Mouse (Mus musculus): ENCODE measurements around the gene N4bp2l2. TPM values are rescaled to one million over a fixed set of nuclear protein-coding genes. Genes with fewer than 3 reads are reported as not detected.

Gene N4bp2l2
- total and polyA plus RNA-seq, 3 experiments, result 53.1 to 84.4 (median 80.0) TPM

DNA sequence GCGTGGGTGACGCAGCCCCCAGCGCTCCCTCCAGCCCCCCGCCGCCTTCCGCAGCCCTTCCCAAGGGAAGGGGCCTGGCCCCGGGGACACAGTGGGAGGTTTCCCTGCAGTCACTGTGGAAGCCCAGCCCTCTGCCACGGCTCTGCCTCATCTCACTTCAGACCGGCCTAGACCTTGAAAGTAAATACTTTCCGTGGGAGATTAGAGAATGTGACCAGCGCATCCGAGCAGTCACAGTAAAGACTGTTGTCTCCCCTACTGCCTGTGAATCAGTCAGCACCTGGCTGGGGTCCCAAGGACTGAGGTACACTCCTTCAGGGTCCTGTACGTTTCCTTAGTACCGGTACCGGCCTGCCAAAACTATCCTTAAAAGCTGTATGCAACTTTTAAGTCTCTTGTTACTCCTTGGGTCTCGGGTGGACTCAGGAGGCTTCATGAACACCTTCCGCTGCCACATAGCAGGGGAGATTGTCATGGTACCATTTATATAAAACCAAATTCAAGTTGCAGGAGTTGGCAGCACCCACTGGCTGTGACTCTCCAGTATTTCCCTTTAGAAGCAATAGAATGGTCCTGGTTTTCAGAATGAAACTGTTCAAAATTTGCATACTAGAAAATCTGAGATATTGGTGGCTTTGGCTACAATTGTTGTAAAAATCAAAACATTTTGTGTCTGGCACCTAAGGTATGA is 71.2 kb downstream of the N4bp2l2 start:
- peak overlapping the region; percentile 85 for H3K9ac ChIP-seq (ENCODE audit: insufficient read depth, low read depth)
- peaks cover 10 to 51% of the 10 kb centered on the region in 2 experiments for H3K4me1 ChIP-seq (ENCODE audit: control insufficient read depth in 1 of 2, insufficient read depth in 2 of 2)
- peak overlapping the region; percentile 81 to 95 (median 87) for H3K4me3 ChIP-seq (replicated peaks in 1 of 3; ENCODE audit: low read depth in 2 of 3, low read length in 2 of 3, poor library complexity in 1 of 3)
- no peak for DNase-seq (ENCODE audit: extremely low read depth)
- dilution Hi-C loops (cut with MboI; ENCODE audit: extremely low pct_ligation_motif_present, extremely low pct_unique_long_range_greater_than_20kb, low sequenced_read_pairs), result no loop called here
- peak overlapping the region; percentile 68 for H3K4me2 ChIP-seq (ENCODE audit: insufficient read depth, low read depth, poor library complexity, severe bottlenecking)
- H3K36me3 ChIP-seq (replicated peaks in 1 of 2; ENCODE audit: control insufficient read depth in 1 of 2, insufficient read depth in 1 of 2, low read length in 1 of 2), result peaks cover 0 to 17% of the 10 kb centered on the region in 2 experiments
- TF ChIP-seq CHD1 (IDR thresholded peaks at IDR 0.05; ENCODE audit: low read depth, low read length) (peak; percentile 54; the same call in 1 of the 2 replicates), MXI1 (IDR thresholded peaks at IDR 0.05; ENCODE audit: low read depth, low read length) (0 out of 2 replicates have a peak, but pooled peaks have one; percentile 1), SMC3 (IDR thresholded peaks at IDR 0.05; ENCODE audit: low read depth, low read length) (no peak), TBP (conservative IDR thresholded peaks at IDR 0.05; ENCODE audit: low read depth, low read length) (no peak), MEF2A (IDR thresholded peaks at IDR 0.05; ENCODE audit: borderline replicate concordance, low read depth, low read length) (peak; percentile 21; the same call in 1 of the 2 replicates), MAX (IDR thresholded peaks at IDR 0.05; ENCODE audit: low read length) (0 out of 2 replicates have a peak, but pooled peaks have one; percentile 4), PAX5 (IDR thresholded peaks at IDR 0.05; ENCODE audit: low read length) (no peak), SIN3A (IDR thresholded peaks at IDR 0.05; ENCODE audit: low read length) (peak; percentile 12; the same call in 1 of the 2 replicates), BHLHE40 (IDR thresholded peaks at IDR 0.05; ENCODE audit: low read depth, low read length) (no peak)
- H3K27ac ChIP-seq (ENCODE audit: insufficient read depth, low read depth), result peak overlapping the region; percentile 92
- peaks cover 15% of the 10 kb centered on the region for H3K79me2 ChIP-seq (replicated peaks; ENCODE audit: control insufficient read depth, extremely low read depth, insufficient read depth, poor library complexity, severe bottlenecking)
- H3K27me3 ChIP-seq (replicated peaks), result no peaks in the 10 kb centered on the region
- in situ Hi-C loops (cut with MboI; ENCODE audit: low pct_ligation_motif_present, low pct_unique_long_range_greater_than_20kb, low sequenced_read_pairs), result no loop called here
- peaks cover 3% of the 10 kb centered on the region for H3K9me3 ChIP-seq (replicated peaks; ENCODE audit: low read length)

- Histone ChIP-seq H3K4me2 (ENCODE audit: insufficient read depth, low read depth, poor library complexity, severe bottlenecking) (peak overlapping the region; percentile 68), H3K9ac (ENCODE audit: insufficient read depth, low read depth) (peak overlapping the region; percentile 85), H3K79me2 (replicated peaks; ENCODE audit: control insufficient read depth, extremely low read depth, insufficient read depth, poor library complexity, severe bottlenecking) (peaks cover 15% of the 10 kb centered on the region), H3K27me3 (replicated peaks) (no peaks in the 10 kb centered on the region), H3K4me1 (ENCODE audit: control insufficient read depth in 1 of 2, insufficient read depth in 2 of 2) (peaks cover 10 to 47% of the 10 kb centered on the region in 2 experiments), H3K4me3 (replicated peaks in 1 of 3; ENCODE audit: low read depth in 2 of 3, low read length in 2 of 3, poor library complexity in 1 of 3) (peak overlapping the region; percentile 81 to 95 (median 87)), H3K27ac (ENCODE audit: insufficient read depth, low read depth) (peak overlapping the region; percentile 92), H3K9me3 (replicated peaks; ENCODE audit: low read length) (peaks cover 3% of the 10 kb centered on the region), H3K36me3 (replicated peaks in 1 of 2; ENCODE audit: control insufficient read depth in 1 of 2, insufficient read depth in 1 of 2, low read length in 1 of 2) (peaks cover 0 to 20% of the 10 kb centered on the region in 2 experiments)
- in situ Hi-C loops (cut with MboI; ENCODE audit: low pct_ligation_motif_present, low pct_unique_long_range_greater_than_20kb, low sequenced_read_pairs) (no loop called here), dilution Hi-C loops (cut with MboI; ENCODE audit: extremely low pct_ligation_motif_present, extremely low pct_unique_long_range_greater_than_20kb, low sequenced_read_pairs) (no loop called here)
- TF ChIP-seq NRF1 (IDR thresholded peaks at IDR 0.05; ENCODE audit: low read depth, low read length) (peak; percentile 40; the same call in 1 of the 2 replicates), NELFE (IDR thresholded peaks at IDR 0.05; ENCODE audit: low read depth, low read length) (0 out of 2 replicates have a peak, but pooled peaks have one; percentile 24), USF2 (conservative IDR thresholded peaks at IDR 0.05; ENCODE audit: low read depth, low read length) (no peak), TBP (conservative IDR thresholded peaks at IDR 0.05; ENCODE audit: low read depth, low read length) (0 out of 2 replicates have a peak, but pooled peaks have one; percentile 46), RAD21 (IDR thresholded peaks at IDR 0.05; ENCODE audit: low read depth, low read length) (no peak), ETS1 (conservative IDR thresholded peaks at IDR 0.05; ENCODE audit: low read depth, low read length) (no peak), RCOR1 (conservative IDR thresholded peaks at IDR 0.05; ENCODE audit: low read depth, low read length) (no peak), EP300 (IDR thresholded peaks at IDR 0.05; ENCODE audit: low read length) (no peak), USF1 (IDR thresholded peaks at IDR 0.05; ENCODE audit: low read depth, low read length) (peak; percentile 40), ELF1 (IDR thresholded peaks at IDR 0.05; ENCODE audit: low read depth, low read length) (0 out of 2 replicates have a peak, but pooled peaks have one; percentile 13), MAZ (IDR thresholded peaks at IDR 0.05; ENCODE audit: low read depth, low read length) (peak; percentile 76), TCF12 (IDR thresholded peaks at IDR 0.05; ENCODE audit: low read depth, low read length) (0 out of 2 replicates have a peak, but pooled peaks have one; percentile 23), SIN3A (IDR thresholded peaks at IDR 0.05; ENCODE audit: low read length) (peak; percentile 71), MXI1 (IDR thresholded peaks at IDR 0.05; ENCODE audit: low read depth, low read length) (peak; percentile 68; the same call in 1 of the 2 replicates), MAX (IDR thresholded peaks at IDR 0.05; ENCODE audit: low read length) (peak; percentile 59; the same call in 1 of the 2 replicates), POLR2A (IDR thresholded peaks at IDR 0.05; ENCODE audit: low read depth, low read length) (no peak; the same call in 1 of the 2 replicates), JUN (IDR thresholded peaks at IDR 0.05; ENCODE audit: insufficient read depth, low read depth, low read length) (no peak), IRF4 (IDR thresholded peaks at IDR 0.05; ENCODE audit: low read depth, low read length) (no peak), BHLHE40 (IDR thresholded peaks at IDR 0.05; ENCODE audit: low read depth, low read length) (no peak; the same call in 1 of the 2 replicates)
- DNase-seq (ENCODE audit: extremely low read depth), result peak; percentile 51
Measured at GRCm38 (mm10) chr5:150593756-150594648, 72.0 kb downstream of the N4bp2l2 start.
